Mouse (Mus musculus) adrenal gland, adult 18-20 months (tissue): ENCODE measurements around the gene 4930404N11Rik. TPM values are rescaled to one million over a fixed set of nuclear protein-coding genes. Genes with fewer than 3 reads are reported as not detected.

Source experiments
- DNase-seq, 2 experiments: peaks; one replicate each; pipeline ENCODE4 v3.0.0; 2021 to 2022; ENCODE audit warnings: low spot score in 2 of 2
- total RNA-seq, 2 experiments: library from RNA; stranded (reverse); gene quantifications; 1 replicate in 1 of 2; 2 replicates in 1 of 2; pipeline ENCODE4 v1.2.3; 2021

4930404N11Rik gene
- total RNA-seq, 2 experiments from 2014 or later: 1.3 to 4.5 TPM

DNA sequence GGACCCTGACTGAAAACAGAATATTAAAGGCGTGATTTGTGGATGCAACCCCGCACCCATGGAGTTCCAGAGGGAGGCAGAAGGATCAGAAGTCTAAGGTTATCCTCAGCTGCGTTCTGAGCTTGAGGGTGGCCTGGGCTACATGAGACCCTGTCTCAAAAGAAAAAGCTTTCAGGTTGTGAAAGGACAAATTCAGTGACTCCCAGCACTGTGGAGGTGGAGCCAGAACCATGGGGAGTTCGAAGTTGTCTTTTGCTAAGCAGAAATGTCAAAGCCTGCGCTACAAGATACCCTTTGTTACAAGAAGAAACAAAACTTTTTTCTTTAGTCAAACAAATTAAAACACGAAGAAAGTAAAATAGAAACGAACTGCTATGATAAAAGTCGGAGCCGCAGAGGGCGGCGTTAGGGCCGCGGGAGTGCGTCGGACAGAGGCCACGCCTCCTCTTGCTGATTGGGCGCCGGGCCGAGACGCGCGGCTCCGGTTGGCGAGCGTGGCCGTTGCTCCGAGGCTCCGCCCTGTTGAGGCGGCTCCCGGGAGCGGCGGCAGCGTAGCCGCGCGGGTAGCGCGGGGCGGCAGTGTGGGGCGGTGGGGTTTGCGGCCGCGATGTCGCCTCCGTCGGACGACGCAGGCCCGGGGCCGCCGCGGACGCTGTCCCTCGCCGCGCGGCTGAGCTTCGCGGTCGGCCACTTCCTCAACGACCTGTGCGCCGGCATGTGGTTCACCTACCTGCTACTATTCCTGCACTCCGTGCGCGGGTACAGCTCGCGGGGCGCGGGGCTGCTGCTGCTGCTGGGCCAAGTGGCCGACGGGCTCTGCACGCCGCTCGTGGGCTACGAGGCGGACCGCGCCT is 8.4 kb downstream of the 4930404N11Rik start, which contains the start of gene Mfsd12:
Gene Mfsd12, plus strand, starts transcription at position 501 of the 854 bp plus-strand sequence.
- peak; percentile 88 to 89 for DNase-seq

DNA sequence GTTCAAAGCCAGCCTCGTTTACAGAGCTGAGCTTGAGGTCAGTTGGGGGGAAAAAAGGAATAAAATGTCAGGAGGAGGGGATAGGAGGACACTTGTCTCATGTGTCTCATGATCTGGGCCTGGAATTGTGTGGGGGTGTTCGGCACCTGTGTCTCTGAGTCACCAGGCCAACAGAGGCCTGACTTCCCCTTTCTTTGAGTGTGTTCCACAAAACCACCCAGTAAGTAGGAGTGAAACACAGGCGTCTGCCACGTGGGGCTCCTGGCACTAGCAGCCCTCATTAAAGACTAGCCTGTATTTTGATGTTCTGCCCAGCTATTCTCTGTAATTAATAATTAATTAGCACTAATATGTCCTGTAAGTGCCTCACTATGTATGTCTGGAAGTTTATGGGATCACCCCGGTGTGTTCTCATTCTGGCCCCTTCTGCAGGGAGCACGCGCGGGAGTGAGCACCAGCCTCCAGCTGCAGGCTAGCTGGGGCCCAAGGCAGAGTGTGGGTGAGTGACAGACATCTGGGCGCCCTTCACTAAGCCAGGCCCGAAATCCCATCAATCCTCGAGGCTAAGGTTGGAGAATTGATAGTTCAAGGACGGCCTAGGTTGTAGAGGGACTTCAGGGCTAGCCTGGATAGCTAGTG is 9.1 kb downstream of the 4930404N11Rik start:
- no peak for DNase-seq

DNA sequence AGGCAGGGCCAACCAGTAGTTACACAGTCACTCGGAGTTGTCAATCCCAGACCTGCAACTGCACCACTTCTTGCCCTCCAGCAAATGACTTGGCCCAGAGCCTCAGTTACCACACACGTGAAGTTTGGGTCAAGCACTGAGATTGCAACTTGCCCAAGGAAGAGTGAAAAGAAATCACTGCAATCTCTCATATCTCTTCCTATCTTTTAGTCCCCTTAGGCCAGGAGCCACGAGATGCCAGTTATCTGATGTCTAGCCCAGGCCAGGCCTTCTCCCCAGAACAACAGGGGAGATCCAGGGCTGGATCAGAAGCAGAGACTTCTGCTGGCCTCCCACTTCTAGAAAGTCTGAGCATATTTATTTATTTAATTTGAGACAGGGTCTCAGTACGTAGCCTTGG is 10.1 kb downstream of the 4930404N11Rik start:
- no peak for DNase-seq

DNA sequence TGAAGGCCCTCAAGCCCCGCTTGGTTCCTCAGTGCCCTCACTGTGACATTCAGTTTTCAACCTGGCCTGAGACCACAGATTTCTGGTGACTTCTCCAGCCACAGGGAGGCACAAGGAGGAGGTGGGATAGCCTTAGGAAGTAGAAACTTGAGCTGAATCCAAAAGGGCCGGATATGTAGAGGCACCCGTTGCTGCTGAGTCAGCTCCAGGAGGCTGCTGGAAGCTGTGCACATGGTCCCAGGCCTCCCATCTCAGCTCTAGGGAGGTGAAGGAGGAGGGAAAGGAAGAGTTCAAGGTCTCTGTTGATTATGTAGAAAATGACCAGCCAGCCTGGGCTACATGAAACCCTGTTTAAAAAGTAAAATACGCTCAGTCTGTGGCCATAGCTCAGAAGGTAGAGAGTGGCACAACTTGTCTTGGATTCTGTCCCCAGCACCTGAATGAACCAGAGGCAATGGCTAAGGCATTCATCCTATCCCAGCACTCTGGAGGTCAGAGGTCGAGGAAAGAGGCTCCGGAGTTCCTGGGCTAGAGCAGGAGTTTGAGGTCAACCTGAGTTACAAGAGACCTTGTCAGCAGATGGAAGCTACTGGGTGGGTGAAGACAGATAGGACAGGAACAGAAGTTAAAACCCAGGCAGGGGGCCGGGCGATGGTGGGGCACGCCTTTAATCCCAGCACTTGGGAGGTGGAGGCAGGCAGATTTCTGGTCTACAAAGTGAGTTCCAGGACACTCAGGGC is 10.7 kb downstream of the 4930404N11Rik start:
- DNase-seq: no peak

DNA sequence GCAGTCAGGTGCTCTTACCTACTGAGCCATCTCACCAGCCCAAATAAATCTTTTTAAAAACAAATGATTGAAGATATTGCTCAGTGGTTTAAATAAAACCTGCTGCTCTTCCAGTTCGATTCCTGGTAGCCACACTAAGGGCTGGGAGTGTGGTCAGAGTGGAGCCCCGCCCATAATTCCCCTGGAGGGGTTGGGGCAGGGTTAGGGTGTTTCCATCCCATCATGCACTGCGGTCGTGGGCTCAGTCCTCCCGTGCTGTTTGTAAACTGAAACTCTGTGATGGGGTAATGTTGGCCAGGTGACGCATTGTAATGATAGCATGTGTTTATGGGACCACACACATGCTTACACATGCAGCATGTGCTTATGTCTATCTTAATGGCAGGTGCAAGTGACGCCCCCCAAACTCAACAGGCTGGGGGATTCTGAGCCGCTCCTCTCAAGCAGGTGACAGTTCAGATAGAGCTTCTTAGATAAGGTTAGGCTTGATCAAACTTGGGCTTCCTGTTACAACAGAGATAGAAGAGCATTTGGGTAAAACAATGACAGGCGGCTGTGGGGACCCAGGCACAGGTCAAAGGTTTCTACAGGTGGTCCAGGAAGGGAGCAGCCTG is 13.8 kb downstream of the 4930404N11Rik start:
- no peak for DNase-seq

DNA sequence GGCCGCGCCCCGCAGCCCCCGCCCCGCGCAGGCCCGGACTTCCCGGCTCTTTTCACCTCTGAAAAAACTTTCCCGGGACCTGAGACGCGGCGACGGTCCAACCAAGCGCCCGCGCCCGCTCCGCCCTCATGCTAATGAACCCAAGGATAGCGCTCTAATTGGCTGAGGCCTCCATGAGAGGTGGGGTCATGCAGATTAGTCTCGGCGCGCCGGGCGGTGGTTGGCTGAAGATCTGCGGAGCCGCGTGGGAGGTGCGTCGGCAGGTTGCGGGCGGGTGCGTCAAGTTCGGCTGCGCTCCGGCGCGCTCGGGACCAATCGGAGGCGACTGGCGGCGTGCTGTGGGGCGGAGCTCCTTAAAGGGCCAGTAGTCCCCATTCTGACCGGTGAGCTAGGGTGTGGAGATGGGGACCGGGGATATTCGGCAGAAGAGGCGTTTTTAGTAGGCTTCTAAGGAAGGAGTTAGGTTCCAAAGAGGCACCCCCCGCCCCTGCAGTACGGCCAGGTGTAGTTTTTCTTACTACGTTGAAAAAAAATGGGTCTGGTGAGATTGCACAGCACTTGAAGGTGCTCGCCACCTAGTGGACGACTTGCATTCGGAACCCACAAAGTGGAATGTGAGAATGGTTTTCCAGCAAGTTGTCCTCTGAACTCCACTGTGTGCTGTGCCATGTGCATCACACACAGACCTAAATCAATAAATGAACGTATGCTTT is 15.1 kb downstream of the 4930404N11Rik start, which contains the start of gene Hmg20b:
Gene Hmg20b, minus strand, starts transcription at position 130 of the 713 bp plus-strand sequence.
- DNase-seq: peak; percentile 97

DNA sequence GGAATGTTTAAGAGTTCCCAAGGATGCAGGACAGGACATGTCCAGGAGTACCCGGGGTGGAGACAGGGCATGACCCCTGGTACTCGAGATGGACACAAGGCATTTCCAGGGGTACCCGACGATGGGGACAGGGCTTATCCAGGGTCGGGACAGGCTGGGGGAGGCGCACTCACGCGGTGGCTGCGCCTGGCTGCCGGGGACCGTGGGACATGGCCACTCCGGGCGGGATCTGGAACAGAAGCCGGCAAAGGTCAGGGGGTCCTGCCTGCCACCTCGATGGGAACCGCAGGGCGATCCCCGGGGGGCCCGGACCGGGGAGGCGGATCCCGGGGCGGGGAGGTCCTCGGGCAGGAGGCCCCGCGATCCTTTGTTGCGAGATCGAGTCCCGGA is 15.7 kb downstream of the 4930404N11Rik start:
- DNase-seq: no peak

DNA sequence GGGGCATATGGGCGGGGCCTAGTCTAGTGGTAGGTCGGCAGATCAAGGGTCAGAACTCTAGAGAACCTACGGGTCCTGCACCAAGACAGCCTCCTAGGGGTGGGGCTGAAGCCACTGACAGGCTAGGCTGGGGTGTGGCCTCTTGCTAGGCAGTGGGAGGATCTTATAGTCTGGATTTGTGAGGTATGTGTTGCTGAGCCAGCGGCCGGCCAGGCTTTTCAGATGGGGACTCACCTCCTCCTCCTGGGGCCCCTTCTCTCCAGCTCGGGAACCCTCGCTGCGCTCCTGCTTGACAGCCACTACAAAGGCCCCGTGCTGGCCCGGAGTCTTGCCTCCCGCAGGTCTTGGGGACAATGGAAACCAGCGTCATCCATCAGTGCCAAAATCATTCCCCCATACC is 16.5 kb downstream of the 4930404N11Rik start:
- DNase-seq: no peak

DNA sequence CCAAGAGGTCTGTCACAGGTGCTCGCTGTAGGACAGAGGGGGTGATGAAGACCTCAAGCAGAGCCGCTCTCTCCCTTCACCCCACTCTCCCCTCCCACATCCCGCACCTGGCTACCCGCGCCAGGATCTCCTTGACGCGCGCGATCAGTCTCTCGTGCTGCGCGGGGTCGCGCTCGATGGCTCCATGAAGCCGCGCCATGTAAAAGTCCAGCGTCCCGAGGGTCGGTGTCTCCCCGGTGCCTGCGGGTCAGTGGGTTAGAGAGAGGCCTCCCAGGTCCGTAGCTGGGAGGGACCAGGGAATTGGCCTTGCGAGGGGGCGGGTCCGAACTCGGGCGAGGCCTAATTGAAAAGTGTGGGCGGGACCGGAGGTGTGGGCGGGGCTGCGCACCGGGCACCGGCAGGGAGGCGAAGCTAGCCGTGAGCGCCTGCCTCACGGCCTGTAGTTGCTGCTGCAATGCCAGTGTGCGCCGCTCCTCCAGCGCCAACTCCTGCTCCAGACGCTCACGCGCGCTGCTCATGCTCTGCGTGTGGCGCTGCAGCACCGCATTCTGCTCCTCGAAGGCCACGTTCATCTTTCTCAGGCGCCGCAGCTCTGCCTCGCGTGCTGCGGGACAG is 19.1 kb downstream of the 4930404N11Rik start:
- DNase-seq: peak; percentile 66 to 76

DNA sequence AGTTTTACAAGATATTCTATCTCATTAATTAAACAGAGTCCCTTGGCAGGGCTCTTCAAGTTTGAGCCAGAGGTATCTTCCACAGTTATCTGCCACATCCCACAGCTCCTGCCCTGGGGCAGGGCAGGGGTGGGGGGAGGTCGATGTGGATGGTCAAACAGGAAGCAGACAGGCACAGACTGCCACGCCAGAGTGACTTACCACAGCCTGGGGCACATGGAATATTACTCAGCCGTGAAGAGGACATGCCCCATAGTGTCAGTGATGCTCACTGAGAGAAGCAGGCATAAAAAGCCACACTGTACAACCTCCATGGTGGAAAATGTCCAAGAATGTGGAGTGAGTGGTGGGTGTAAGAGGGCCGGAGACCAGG is 20.5 kb downstream of the 4930404N11Rik start:
- DNase-seq: no peak

DNA sequence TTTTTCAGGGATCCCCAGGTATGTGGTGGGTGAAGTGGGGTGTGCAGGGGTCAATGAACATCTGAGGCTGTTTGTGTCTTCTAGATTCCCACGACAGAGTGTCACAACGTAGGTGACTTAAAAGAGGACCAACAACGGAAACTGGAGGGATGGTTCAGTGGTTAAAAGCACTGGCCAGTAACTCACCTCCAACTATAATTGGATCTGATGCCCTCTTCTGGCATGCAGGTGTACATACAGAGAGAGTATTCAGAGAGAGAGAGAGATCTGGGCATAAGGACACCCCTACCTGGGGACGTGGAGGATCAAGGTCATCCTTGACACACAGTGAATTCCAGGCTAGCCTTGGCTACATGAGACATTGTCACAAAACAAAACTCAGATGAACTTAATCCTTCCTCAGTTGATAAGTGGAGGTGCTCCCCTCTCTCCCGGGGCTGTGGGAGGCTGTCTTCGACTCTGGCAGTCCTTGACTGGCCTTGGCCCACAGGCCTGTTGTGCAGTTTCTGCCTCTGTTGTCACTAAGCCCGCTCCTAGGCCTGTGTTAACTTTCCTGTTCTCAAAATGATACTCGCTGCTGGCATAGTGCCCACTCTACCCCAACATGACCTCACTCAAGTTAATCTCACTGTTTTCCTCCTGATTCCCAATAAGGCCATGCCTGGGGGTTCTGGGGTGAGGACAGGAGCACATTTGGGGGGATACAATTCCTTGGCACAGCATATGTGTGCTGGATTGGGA is 21.0 kb downstream of the 4930404N11Rik start:
- no peak for DNase-seq

DNA sequence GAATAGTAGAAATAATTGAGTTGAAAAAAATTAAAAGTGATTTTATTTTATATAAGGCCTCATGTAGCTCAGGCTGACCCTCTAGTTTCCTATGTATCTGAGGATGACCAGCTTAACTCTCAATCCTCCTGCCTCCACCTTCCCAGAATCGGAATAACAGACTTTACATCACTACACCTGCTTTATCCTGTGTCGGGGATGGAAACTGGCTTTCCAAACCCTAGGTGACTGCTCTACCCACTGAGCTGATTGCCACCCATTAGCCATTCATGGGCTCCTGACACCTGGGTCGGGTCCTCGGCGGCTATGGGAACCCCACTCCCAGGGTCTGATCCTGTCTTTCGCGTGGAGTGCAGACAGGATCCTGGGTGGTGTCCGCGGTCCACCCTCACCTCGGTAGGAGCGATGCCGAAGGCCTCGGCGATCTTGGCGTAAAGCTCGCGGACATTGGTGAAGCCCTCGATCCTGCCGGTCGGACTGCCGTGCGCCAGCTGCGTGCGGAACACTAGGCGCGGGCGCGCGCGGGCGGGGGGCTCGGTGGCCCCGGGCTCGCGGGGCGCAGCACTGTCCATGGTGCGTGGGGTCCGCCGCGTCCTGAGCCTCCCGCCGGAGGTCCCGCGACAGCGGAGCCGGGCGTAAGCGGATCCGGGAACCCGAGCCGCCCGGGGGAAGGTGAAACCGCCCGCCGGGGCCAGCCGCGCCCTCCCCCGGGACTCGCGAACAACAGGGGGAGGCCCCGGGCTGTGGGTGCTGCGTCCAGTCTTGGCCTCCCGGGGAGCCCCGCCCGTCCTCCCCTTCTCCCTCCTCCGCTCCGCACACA is 22.7 kb downstream of the 4930404N11Rik start, which contains the start of gene Gipc3:
Gene Gipc3, minus strand, starts transcription at position 581 of the 820 bp plus-strand sequence.
- no peak for DNase-seq

DNA sequence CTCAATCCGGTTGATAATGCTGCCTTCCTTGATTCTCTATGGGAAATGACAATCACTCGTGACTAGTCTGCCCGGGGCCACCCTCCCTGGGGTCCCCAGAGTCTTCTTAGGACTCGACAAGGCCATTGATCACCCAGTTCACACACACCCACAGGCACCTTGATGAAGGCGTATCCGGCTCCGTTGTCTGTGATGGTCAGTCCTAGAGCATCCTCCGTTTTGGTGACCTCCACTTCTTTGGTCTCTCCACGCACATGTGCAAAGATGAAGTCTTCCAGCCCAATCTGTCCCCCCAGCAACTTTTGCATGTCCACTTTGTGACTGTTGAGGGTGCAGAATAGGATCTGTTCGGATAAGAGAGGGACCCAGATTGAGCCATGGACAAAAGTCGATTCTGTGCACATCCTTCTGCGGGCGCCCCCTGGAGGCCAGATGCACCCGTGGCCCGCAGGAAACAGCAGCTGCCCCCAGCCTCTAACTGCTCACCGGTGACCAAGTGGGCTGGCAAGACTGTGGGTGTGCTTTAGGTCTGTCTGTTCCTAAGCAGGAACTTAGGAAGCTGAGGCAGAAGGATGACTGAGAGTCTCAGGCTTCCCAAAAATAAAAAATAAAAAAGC is 24.2 kb downstream of the 4930404N11Rik start:
- DNase-seq: peak; percentile 78 to 83

DNA sequence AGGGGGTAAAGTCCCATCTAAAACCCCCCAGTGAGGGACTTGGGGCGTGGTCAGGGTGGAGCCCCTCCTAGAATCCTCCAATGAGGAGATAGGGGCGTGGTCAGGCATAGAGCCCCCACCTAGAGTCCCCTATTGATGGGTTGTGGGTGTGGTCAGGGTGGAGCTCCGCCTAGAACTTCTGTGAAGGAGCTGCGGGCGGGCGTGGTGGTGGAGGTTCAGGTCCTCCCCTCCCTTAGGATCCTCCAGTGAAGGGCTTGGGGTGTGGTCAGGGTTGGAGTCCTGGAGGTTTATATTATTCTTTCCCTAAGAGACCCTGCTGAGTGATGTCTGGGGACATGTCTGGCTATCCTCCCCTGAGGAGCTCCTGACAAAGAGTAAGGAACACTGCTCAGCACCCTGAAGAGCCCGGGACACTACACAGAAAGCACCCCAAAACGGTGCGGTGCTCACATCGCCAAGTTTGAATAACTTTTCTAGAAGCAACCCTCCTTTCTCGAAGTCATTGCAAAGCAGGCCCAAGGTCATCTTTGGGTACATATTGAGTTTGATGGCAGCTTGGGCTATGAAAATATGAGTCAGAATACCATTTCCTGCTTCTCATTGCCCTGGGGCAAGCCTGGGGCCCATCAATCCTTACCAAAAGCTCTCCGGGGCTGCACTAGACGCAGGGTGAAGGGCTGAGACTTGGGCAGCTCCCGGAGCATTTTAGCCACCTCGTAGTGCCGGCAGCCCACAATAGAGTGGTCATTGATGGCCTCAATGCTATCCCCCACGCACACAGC is 24.9 kb downstream of the 4930404N11Rik start:
- no peak for DNase-seq

DNA sequence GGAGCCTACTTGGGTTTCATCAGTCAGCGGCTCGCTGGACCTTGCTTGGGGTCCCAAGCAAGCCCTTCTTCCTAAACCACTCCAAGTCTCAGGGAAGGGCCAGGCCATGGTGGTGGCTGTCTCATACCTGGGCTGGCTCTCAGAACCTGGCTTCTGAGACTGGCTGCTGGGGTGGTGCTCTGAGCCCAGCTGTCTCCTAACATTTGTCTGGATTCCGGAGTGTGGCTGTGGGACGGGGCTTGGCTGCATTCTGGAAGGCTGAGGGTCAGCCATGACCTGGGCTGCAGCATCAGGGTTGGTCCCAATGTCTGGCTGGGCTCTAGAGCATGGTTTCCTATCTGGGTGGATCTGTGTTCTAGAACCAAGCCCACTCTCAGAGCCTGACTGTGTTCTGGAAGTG is 29.1 kb downstream of the 4930404N11Rik start:
- DNase-seq: no peak

DNA sequence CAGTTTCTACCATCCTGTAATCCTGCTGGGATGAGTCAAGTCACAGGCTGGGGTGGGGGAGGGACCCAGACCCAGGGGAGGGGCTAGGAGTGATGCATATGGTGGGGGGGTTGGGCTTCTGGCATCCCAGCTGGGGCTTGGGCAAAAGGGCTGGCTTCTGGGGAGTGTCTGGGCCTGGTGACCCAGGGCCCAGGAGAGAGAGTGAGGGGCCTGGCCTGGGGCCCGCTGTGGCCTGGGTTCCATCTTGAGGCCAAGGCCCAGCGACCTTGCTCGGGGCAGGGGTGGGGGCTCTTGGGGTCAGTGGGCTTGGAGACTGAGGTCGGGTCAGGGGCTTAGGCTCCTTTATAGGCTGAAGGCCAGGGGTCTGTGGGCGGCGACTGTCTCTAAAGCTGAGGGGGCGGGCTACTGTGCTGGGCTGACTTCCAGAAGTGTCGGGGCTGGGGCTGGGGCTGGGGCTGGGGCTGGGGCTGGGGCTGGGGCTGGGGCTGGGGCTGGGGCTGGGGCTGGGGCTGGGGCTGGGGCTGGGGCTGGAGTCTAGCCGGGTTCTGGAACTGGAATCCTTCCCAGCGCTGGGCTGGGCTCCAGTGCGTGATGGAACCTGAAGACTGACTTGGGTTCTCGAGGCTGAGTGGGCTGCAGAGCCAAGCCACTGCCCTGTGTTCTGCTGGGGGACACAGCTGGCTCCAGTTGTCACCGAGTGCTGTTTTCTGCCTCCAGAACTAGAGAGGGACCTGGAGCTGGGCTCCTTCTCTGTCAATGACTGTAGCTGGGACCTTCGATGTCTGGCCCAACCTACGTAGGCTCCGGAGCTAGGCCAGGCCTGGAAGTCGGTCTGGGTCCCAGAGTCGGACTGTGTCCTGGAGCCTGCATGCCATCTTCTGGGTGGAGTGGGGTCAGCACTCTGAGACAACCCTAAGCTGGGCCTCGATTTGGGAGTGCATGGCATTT is 29.9 kb downstream of the 4930404N11Rik start:
- DNase-seq: no peak
